Mouse (Mus musculus) hindbrain, postnatal 0 days (tissue): ENCODE measurements around the gene Capza2. TPM values are rescaled to one million over a fixed set of nuclear protein-coding genes. Genes with fewer than 3 reads are reported as not detected.

Experiments
- ATAC-seq: fragments of 200-750 bp; cut with Nextera tagmentation; 2 replicates; pipeline ENCODE4 v1.8.0; 2017; ENCODE audit warnings: mild to moderate bottlenecking, moderate TSS enrichment, moderate library complexity
- DNase-seq: peaks from one replicate; pipeline ENCODE4 v3.0.0-alpha.2; 2015; ENCODE audit warnings: low spot score
- H3K27ac ChIP-seq: fragments of 300-500 bp; sonication (generic); 2 replicates; pipeline ENCODE4 v1.5.1; 2014; ENCODE audit warnings: mild to moderate bottlenecking
- H3K27me3 ChIP-seq: fragments of 300-500 bp; sonication (generic); 2 replicates; pipeline ENCODE4 v1.6.1; 2014; ENCODE audit warnings: low read length, mixed read lengths; ENCODE audit not compliant: insufficient read depth
- H3K36me3 ChIP-seq: fragments of 300-500 bp; sonication (generic); 2 replicates; pipeline ENCODE4 v1.6.1; 2014; ENCODE audit warnings: low read length, mixed read lengths; ENCODE audit not compliant: insufficient read depth
- H3K4me1 ChIP-seq: fragments of 300-500 bp; sonication (generic); 2 replicates; pipeline ENCODE4 v1.6.1; 2014; ENCODE audit warnings: antibody characterized with exemption, low read length, mixed read lengths; ENCODE audit not compliant: insufficient read depth
- H3K4me2 ChIP-seq: fragments of 300-500 bp; sonication (generic); 2 replicates; pipeline ENCODE4 v1.6.1; 2014; ENCODE audit warnings: low read depth, mild to moderate bottlenecking, low read length, moderate library complexity, mixed read lengths
- H3K4me3 ChIP-seq: fragments of 300-500 bp; sonication (generic); 2 replicates; pipeline ENCODE4 v1.5.1; 2014; ENCODE audit warnings: low read length
- H3K9ac ChIP-seq: fragments of 300-500 bp; sonication (generic); replicated peaks from 2 replicates; pipeline ENCODE4 v1.6.1; 2014; ENCODE audit warnings: mild to moderate bottlenecking, low read length, moderate library complexity, mixed read lengths
- H3K9me3 ChIP-seq: fragments of 300-500 bp; sonication (generic); 2 replicates; pipeline ENCODE4 v1.6.1; 2016; ENCODE audit warnings: low read length, mixed read lengths
- CTCF ChIP-seq: IDR thresholded peaks from 2 replicates; pipeline ENCODE4 v1.5.1; 2016; ENCODE audit warnings: antibody characterized with exemption, control low read depth, low read depth
- WGBS: fragments of 180-500 bp; shearing (Covaris S2); extraction: QIAGEN DNeasy Blood & Tissue Kit; methylation state at CpG from one replicate; pipeline ENCODE4 v1.1.7; 2014; 5-methylcytosine and 5-hydroxymethylcytosine counted together
- polyA plus RNA-seq: library from polyadenylated mRNA; unstranded; fragments of >200 nt; fragmentation: Nextera tagmentation; extraction: Ambion mirVana; gene quantifications from 2 replicates; pipeline ENCODE4 v1.2.1, GENCODE M21; 2015
- total RNA-seq: library from RNA; depleted of rRNA; stranded (reverse); fragments of >200 nt; gene quantifications from 2 replicates; pipeline ENCODE4 v1.2.3, GENCODE M21; 2014; rRNA removed

Gene Capza2
- total and polyA plus RNA-seq, 2 experiments from 2014 or later = 102 to 241 TPM

GRCm38 (mm10) chr6:17705973-17706372 is 69.9 kb downstream of the Capza2 start:
- Histone ChIP-seq H3K27ac (no peak overlapping the region), H3K36me3 (no peaks in the 10 kb centered on the region), H3K9me3 (no peaks in the 10 kb centered on the region), H3K9ac (no peak overlapping the region), H3K4me3 (no peak overlapping the region), H3K4me1 (no peaks in the 10 kb centered on the region), H3K27me3 (no peaks in the 10 kb centered on the region), H3K4me2 (no peak overlapping the region)
- DNase-seq = no peak
- ATAC-seq = no peak
- TF ChIP-seq CTCF = no peak
- 84% methylated on average over 3 of the region's 3 CpGs for WGBS

Other genes starting within 250 kb of the Capza2 start
- 4.3 and 4.5 TPM in 2 replicates for gene Met, start 172.4 kb upstream of the Capza2 start, total RNA-seq
- 1.1 and 1.3 TPM in 2 replicates for gene Met, start 172.4 kb upstream of the Capza2 start, polyA plus RNA-seq
- gene St7, start 56.7 kb downstream of the Capza2 start, total RNA-seq = 67.4 and 71.7 TPM in 2 replicates
- gene St7, start 56.7 kb downstream of the Capza2 start, polyA plus RNA-seq = 35.8 and 36.8 TPM in 2 replicates